12 mouse cellular contexts compared by ENCODE assay signal in the genomic region with DNA sequence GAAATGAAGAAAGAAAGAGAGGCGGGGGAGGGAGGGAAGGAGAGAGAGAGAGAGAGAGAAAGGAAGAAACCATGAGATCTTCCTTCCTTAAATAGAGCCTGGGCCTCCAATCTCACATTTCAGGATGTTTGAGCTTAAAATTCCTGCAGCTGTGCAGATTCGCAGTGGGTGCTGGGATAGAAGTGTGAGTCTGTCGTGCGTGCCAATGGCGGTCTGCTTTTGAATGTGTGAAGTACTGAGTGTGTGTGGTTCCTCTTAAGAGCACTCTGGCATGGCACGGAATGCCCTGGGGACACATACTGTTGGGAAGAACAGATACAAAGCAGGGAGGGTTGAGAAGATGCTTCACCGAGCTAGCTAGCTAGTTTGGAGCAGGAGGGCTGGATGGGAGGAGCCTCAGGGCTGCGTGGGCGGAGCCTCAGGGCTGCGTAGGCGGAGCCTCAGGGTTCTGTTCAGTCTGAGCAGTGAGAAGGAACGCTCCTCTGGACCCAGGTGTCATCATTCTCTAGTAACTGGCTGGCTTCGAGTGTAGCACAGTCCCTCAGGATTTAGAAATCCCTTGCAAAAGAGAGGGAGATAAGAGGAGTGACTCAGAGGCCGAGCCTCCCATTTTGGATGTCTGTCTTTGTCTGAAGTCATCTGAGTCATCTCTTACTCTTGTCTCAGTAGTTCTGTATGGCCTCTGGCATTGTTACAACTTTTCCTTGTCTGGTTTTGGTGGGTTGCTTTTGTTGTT. TPM values are rescaled to one million over a fixed set of nuclear protein-coding genes. Genes with fewer than 3 reads are reported as not detected.
DNase-seq lines count a peak whose midpoint lies in the region; ATAC-seq lines count a peak whose summit lies in the region.
"Had no signal": no experiment of that assay in that cellular context is flagged by ENCODE, and none has a peak within 500 bp of the region (broad histone marks: within the 10 kb centered on the region; RNA-seq: fewer than 3 reads in every experiment).

No protein-coding gene starts in this region.

- no peak overlapping the region for H3K27ac ChIP-seq in midbrain, embryonic 11.5 days (ENCODE audit: low read depth, low read length)
- H3K27ac ChIP-seq in midbrain, embryonic 13.5 days, result no peak overlapping the region
- no peak overlapping the region for H3K27ac ChIP-seq in stomach, embryonic 16.5 days (ENCODE audit: low read length)
- H3K27ac ChIP-seq: embryonic facial prominence, embryonic 12.5 days; hindbrain, embryonic 15.5 days; liver, embryonic 15.5 days had no signal

- H3K4me1 ChIP-seq in midbrain, embryonic 11.5 days (ENCODE audit: control insufficient read depth, insufficient read depth, low read length), result no peaks in the 10 kb centered on the region
- no peaks in the 10 kb centered on the region for H3K4me1 ChIP-seq in midbrain, embryonic 13.5 days (replicated peaks)
- no peaks in the 10 kb centered on the region for H3K4me1 ChIP-seq in stomach, embryonic 16.5 days (ENCODE audit: control insufficient read depth, insufficient read depth, low read length)
- H3K4me1 ChIP-seq: embryonic facial prominence, embryonic 12.5 days; hindbrain, embryonic 15.5 days had no signal

- H3K27me3 ChIP-seq in midbrain, embryonic 11.5 days (ENCODE audit: control insufficient read depth, insufficient read depth, low read length), result no peaks in the 10 kb centered on the region
- no peaks in the 10 kb centered on the region for H3K27me3 ChIP-seq in midbrain, embryonic 13.5 days
- no peaks in the 10 kb centered on the region for H3K27me3 ChIP-seq in stomach, embryonic 16.5 days (ENCODE audit: control insufficient read depth, insufficient read depth, low read length)
- H3K27me3 ChIP-seq: embryonic facial prominence, embryonic 12.5 days; hindbrain, embryonic 15.5 days had no signal

- H3K9ac ChIP-seq in midbrain, embryonic 11.5 days (ENCODE audit: low read length), result no peak overlapping the region
- no peak overlapping the region for H3K9ac ChIP-seq in midbrain, embryonic 13.5 days (replicated peaks)
- no peak overlapping the region for H3K9ac ChIP-seq in stomach, embryonic 16.5 days (ENCODE audit: low read length)
- H3K9ac ChIP-seq: embryonic facial prominence, embryonic 12.5 days; hindbrain, embryonic 15.5 days; liver, embryonic 15.5 days had no signal

- no peak overlapping the region for H3K4me2 ChIP-seq in midbrain, embryonic 11.5 days
- no peak overlapping the region for H3K4me2 ChIP-seq in midbrain, embryonic 13.5 days (replicated peaks)
- H3K4me2 ChIP-seq in stomach, embryonic 16.5 days (ENCODE audit: low read depth, low read length), result no peak overlapping the region
- H3K4me2 ChIP-seq: embryonic facial prominence, embryonic 12.5 days; hindbrain, embryonic 15.5 days; liver, embryonic 15.5 days had no signal

- no peak overlapping the region for H3K4me3 ChIP-seq in midbrain, embryonic 11.5 days (ENCODE audit: low read depth, low read length)
- H3K4me3 ChIP-seq in midbrain, embryonic 13.5 days (replicated peaks), result no peak overlapping the region
- no peak overlapping the region for H3K4me3 ChIP-seq in stomach, embryonic 16.5 days (replicated peaks; ENCODE audit: low read length)
- H3K4me3 ChIP-seq: embryonic facial prominence, embryonic 12.5 days; hindbrain, embryonic 15.5 days; liver, embryonic 15.5 days had no signal

- ATAC-seq in frontal cortex, adult (ENCODE audit: low TSS enrichment), result peak; percentile 48; the same call in 1 of the 2 replicates
- no peak for ATAC-seq in midbrain, embryonic 11.5 days (ENCODE audit: low FRiP score)
- no peak for ATAC-seq in midbrain, embryonic 13.5 days
- peak; percentile 9; the same call in 1 of the 2 replicates for ATAC-seq in stomach, embryonic 16.5 days (ENCODE audit: insufficient read depth, low FRiP score)

- no peak for DNase-seq in frontal cortex, postnatal 10 days (ENCODE audit: low spot score in 2 of 2)
- DNase-seq in midbrain, embryonic 11.5 days (ENCODE audit: low spot score, missing footprints), result peak; percentile 81
- DNase-seq in brain, adult 2 months (ENCODE audit: low read depth, low spot score), result peak; percentile 85
- DNase-seq in cerebellum, adult 11-12 months, result no peak
- DNase-seq in urinary bladder, adult 2 months (ENCODE audit: low spot score), result no peak
- DNase-seq: thymus, adult 18-20 months had no signal

- H3K36me3 ChIP-seq in midbrain, embryonic 11.5 days (ENCODE audit: control insufficient read depth, insufficient read depth, low read length), result no peaks in the 10 kb centered on the region
- no peaks in the 10 kb centered on the region for H3K36me3 ChIP-seq in midbrain, embryonic 13.5 days
- no peaks in the 10 kb centered on the region for H3K36me3 ChIP-seq in stomach, embryonic 16.5 days (ENCODE audit: control insufficient read depth, insufficient read depth, low read length)
- H3K36me3 ChIP-seq: embryonic facial prominence, embryonic 12.5 days; hindbrain, embryonic 15.5 days; liver, embryonic 15.5 days had no signal

- H3K9me3 ChIP-seq in midbrain, embryonic 11.5 days (ENCODE audit: control insufficient read depth, low read length), result no peaks in the 10 kb centered on the region
- H3K9me3 ChIP-seq in midbrain, embryonic 13.5 days, result no peaks in the 10 kb centered on the region
- H3K9me3 ChIP-seq in stomach, embryonic 16.5 days (replicated peaks; ENCODE audit: control insufficient read depth, low read length), result no peaks in the 10 kb centered on the region
- H3K9me3 ChIP-seq: embryonic facial prominence, embryonic 12.5 days; hindbrain, embryonic 15.5 days; liver, embryonic 15.5 days had no signal

- 73% methylated on average over 14 of the region's 14 CpGs for WGBS in midbrain, embryonic 11.5 days
- WGBS in midbrain, embryonic 13.5 days, result 65% methylated on average over 14 of the region's 14 CpGs
- 51% methylated on average over 14 of the region's 14 CpGs for WGBS in stomach, embryonic 16.5 days

RNA-seq across cellular contexts. Expression of gene Irgc1, which starts 3.1 kb away (rescaled TPM):
- polyA plus RNA-seq in midbrain, embryonic 11.5 days (2014; fragmentation: Nextera tagmentation; extraction: Ambion mirVana), result not detected in 2 replicates
- not detected in 2 replicates for polyA plus RNA-seq in midbrain, embryonic 13.5 days (2015; fragmentation: Nextera tagmentation; extraction: Ambion mirVana)
- polyA plus RNA-seq in stomach, embryonic 16.5 days (2015; fragmentation: Nextera tagmentation; extraction: Ambion mirVana), result 0.17 and 0.26 TPM in 2 replicates
- 0.03 TPM in 1 of 2 replicates, not detected in the other for polyA plus RNA-seq in urinary bladder, adult 2 months (2012; rRNA removed)
- polyA plus RNA-seq: embryonic facial prominence, embryonic 12.5 days; hindbrain, embryonic 15.5 days had no signal

RNA-seq across cellular contexts. Expression of gene Plaur, which starts 13.3 kb away (rescaled TPM):
- 0.86 and 1.4 TPM in 2 replicates for polyA plus RNA-seq in midbrain, embryonic 11.5 days (2014; fragmentation: Nextera tagmentation; extraction: Ambion mirVana)
- 1.0 and 1.2 TPM in 2 replicates for polyA plus RNA-seq in midbrain, embryonic 13.5 days (2015; fragmentation: Nextera tagmentation; extraction: Ambion mirVana)
- polyA plus RNA-seq in stomach, embryonic 16.5 days (2015; fragmentation: Nextera tagmentation; extraction: Ambion mirVana), result 13.3 and 15.4 TPM in 2 replicates
- polyA plus RNA-seq in urinary bladder, adult 2 months (2012; rRNA removed), result 18.8 and 28.9 TPM in 2 replicates

RNA-seq across cellular contexts. Expression of gene Cadm4, which starts 32.9 kb away (rescaled TPM):
- polyA plus RNA-seq in midbrain, embryonic 11.5 days (2014; fragmentation: Nextera tagmentation; extraction: Ambion mirVana), result 6.6 and 6.7 TPM in 2 replicates
- polyA plus RNA-seq in midbrain, embryonic 13.5 days (2015; fragmentation: Nextera tagmentation; extraction: Ambion mirVana), result 52.4 and 67.8 TPM in 2 replicates
- polyA plus RNA-seq in stomach, embryonic 16.5 days (2015; fragmentation: Nextera tagmentation; extraction: Ambion mirVana), result 4.4 TPM in 2 replicates
- polyA plus RNA-seq in urinary bladder, adult 2 months (2012; rRNA removed), result 10.0 and 19.2 TPM in 2 replicates

RNA-seq across cellular contexts. Expression of gene Smg9, which starts 49.5 kb away (rescaled TPM):
- 18.7 and 20.9 TPM in 2 replicates for polyA plus RNA-seq in midbrain, embryonic 11.5 days (2014; fragmentation: Nextera tagmentation; extraction: Ambion mirVana)
- polyA plus RNA-seq in midbrain, embryonic 13.5 days (2015; fragmentation: Nextera tagmentation; extraction: Ambion mirVana), result 32.9 and 33.5 TPM in 2 replicates
- polyA plus RNA-seq in stomach, embryonic 16.5 days (2015; fragmentation: Nextera tagmentation; extraction: Ambion mirVana), result 19.5 and 21.3 TPM in 2 replicates
- polyA plus RNA-seq in urinary bladder, adult 2 months (2012; rRNA removed), result 37.6 and 37.7 TPM in 2 replicates

RNA-seq across cellular contexts. Expression of gene Zfp428, which starts 57.9 kb away (rescaled TPM):
- 83.8 and 83.9 TPM in 2 replicates for polyA plus RNA-seq in midbrain, embryonic 11.5 days (2014; fragmentation: Nextera tagmentation; extraction: Ambion mirVana)
- polyA plus RNA-seq in midbrain, embryonic 13.5 days (2015; fragmentation: Nextera tagmentation; extraction: Ambion mirVana), result 234 and 261 TPM in 2 replicates
- 22.3 and 24.6 TPM in 2 replicates for polyA plus RNA-seq in stomach, embryonic 16.5 days (2015; fragmentation: Nextera tagmentation; extraction: Ambion mirVana)
- 10.0 and 10.7 TPM in 2 replicates for polyA plus RNA-seq in urinary bladder, adult 2 months (2012; rRNA removed)

Comparison
In these comparisons a context has a peak if more than half of its experiments do, and no peak if none do; other contexts are left out.
1. ATAC-seq: peak in frontal cortex, adult (single experiment) and stomach, embryonic 16.5 days (single experiment); none in midbrain, embryonic 11.5 days (single experiment) and midbrain, embryonic 13.5 days (single experiment).
2. DNase-seq: peak in midbrain, embryonic 11.5 days (single experiment) and brain, adult 2 months (single experiment); none in frontal cortex, postnatal 10 days (0 of 2), cerebellum, adult 11-12 months (single experiment) and urinary bladder, adult 2 months (single experiment).